Mouse (Mus musculus) common myeloid progenitor, adult 5-6 weeks (primary cell): ENCODE measurements around the gene Smad6. TPM values are rescaled to one million over a fixed set of nuclear protein-coding genes. Genes with fewer than 3 reads are reported as not detected.
A peak's percentile ranks its signal among the peaks of the same experiment; 100 is the strongest.

Source experiments
- ATAC-seq: replicated peaks from 2 replicates; pipeline ENCODE4 v1.8.0; 2016; ENCODE audit warnings: low read depth, mild to moderate bottlenecking, moderate TSS enrichment, inconsistent platforms; ENCODE audit not compliant: poor library complexity, severe bottlenecking
- total RNA-seq: library from RNA; stranded (forward); fragments of 200-1000, 187-1606 nt; gene quantifications from 2 replicates; pipeline ENCODE4 v1.2.3, GENCODE M21; 2017

Gene Smad6
- total RNA-seq, 1 experiment from 2014 or later = 0.69 TPM

- ATAC-seq = no peak
Observed at GRCm38 (mm10) chr9:63926377-63926776, 95.5 kb downstream of the Smad6 start.

GRCm38 (mm10) chr9:63923190-63923717 is 98.6 kb downstream of the Smad6 start:
- ATAC-seq = no peak

GRCm38 (mm10) chr9:63919708-63920107 is 102.2 kb downstream of the Smad6 start:
- no peak for ATAC-seq

- peak; percentile 37 for ATAC-seq
Observed at GRCm38 (mm10) chr9:63919001-63919555, 102.8 kb downstream of the Smad6 start.

- ATAC-seq = peak; percentile 83
Observed at GRCm38 (mm10) chr9:63918245-63918644, 103.6 kb downstream of the Smad6 start.

- ATAC-seq = no peak
Observed at GRCm38 (mm10) chr9:63916441-63916840, 105.4 kb downstream of the Smad6 start.

- ATAC-seq = peak; percentile 66
Observed at GRCm38 (mm10) chr9:63915976-63916375, 105.9 kb downstream of the Smad6 start.

GRCm38 (mm10) chr9:63914944-63915343 is 106.9 kb downstream of the Smad6 start:
- ATAC-seq = no peak

GRCm38 (mm10) chr9:63912051-63912450 is 109.8 kb downstream of the Smad6 start:
- no peak for ATAC-seq

GRCm38 (mm10) chr9:63909618-63910017 is 112.2 kb downstream of the Smad6 start:
- peak; percentile 87 for ATAC-seq

- no peak for ATAC-seq
Observed at GRCm38 (mm10) chr9:63904543-63904942, 117.3 kb downstream of the Smad6 start.

Other genes starting within 250 kb of the Smad6 start
- gene Lctl, start 95.1 kb upstream of the Smad6 start, total RNA-seq = 0.18 TPM in 1 of 2 replicates, not detected in the other
- gene Zwilch, start 151.0 kb upstream of the Smad6 start, total RNA-seq = 136 and 138 TPM in 2 replicates
- 3,431 and 3,472 TPM in 2 replicates for gene Rpl4, start 151.3 kb upstream of the Smad6 start, total RNA-seq
- gene Snapc5, start 157.2 kb upstream of the Smad6 start, total RNA-seq = 37.7 and 44.9 TPM in 2 replicates
- 0.46 and 2.0 TPM in 2 replicates for gene Uchl4, start 213.1 kb upstream of the Smad6 start, total RNA-seq
- gene Map2k1, start 231.6 kb upstream of the Smad6 start, total RNA-seq = 31.0 and 45.5 TPM in 2 replicates